Mouse (Mus musculus): ENCODE data around the gene Slc2a8.

The Slc2a8 gene

DNA sequence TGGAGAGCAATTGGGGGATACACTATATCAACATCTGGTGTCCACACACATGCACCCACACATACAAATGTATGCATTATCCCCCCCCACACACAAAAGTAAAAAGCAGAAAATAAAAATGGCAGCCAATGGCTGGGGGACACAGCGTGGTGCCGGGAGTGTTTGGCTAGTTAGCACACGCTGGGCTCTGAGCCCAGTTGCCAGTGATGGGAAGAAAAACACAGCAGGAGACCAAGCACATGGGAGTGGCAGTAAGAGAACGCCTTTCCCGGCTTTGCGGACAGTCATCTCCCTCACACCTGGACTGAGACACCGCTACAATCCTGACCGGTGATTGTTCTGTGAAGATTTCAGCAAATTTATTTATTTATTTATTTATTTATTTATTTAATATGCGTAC is 10.6 kb downstream of the Slc2a8 start:
- DNase-seq (ENCODE audit: low spot score in 2 of 2), result no peak

DNA sequence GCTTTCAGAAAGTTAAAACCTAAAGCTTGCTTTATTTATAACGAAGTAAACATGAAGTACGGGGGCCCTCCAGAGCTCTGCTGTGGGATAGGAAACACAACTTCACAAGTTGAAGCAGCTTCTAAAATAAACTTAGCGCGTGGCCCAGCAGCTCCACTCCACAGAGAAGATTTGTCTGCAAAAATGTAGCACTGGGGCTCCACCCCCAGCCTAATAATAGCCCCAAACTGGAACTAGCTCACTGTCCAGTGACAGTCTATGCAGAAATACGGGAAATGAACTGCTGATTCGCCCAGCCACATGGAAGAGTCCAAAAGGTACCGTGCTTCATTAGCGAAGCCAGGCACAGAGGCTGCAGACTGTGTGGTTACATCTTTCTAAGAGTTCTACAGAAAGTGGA is 12.6 kb downstream of the Slc2a8 start:
- DNase-seq (ENCODE audit: low spot score in 2 of 2), result peak in 1 of 2 experiments; percentile 66

DNA sequence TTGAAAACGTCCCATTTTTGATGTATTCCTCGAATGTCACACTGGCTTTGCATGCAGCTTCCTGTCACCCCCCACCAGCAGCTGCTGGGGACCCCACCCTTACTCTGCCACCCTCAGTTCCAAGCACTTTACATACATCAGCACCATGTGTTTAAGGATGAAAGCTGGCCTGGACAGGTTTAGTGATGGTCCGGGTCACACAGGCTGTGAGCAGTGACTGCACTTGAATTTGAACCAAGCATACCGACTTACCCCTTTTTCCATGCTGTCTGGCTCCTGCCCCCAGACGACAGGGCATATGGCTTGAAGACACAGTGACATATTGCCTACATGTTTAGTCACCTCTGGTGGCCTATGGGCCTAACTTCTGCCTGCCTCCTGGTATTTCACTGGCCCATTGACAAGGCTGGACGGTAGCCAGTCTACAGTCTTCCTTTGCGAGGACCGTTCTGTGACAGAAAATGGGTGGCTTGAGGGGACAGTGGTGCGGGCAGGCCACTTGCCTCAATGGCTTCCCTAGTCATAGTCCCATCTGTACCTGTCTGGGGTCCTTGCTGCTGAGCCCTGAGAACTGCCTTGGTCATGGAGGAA is 13.8 kb downstream of the Slc2a8 start:
- DNase-seq (ENCODE audit: low spot score in 2 of 2), result no peak

DNA sequence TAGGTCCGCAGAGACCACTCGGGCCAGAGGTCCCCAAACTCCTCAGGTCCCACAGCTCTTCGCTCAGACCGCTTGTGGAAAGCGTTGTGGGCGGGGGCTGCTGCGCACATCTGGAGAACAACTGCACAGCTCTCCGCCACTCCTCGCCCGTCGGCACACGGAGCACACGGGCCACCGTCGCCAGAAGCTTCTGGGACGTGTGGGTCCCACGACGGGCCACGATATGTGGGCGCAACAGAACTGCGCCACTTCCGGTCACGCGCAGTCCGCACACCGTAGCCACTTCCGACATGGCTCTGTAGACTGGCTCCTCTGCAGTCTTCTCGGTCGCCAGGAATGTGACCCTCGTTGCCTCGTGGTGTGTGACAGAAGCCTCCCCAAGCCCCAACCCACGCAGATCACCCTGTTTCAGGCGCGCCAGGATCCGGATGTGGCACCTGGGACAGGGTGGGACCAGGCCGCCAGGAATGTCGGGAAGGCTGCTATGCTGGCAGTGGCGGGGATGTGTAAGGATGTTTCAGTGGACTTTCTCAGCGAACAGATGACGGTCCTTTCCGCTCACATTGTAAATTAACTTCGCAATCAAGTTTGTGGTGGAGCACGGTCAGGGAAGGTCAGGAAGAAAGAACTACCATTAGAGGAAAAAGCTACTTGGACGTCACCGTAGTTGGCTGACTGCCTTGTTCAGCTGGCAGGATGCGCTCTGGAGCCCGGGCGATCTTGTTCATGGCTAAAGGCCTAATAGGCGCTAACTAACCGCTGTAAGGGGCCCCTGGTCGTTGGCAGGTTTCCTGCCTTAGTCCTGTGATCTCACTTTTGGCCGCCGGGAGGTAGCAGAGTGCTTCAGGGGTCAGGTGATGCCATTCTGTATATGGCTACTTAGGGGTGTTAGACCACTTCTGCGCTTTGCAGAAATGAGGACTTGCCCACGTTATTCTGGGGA is 14.9 kb downstream of the Slc2a8 start:
- DNase-seq (ENCODE audit: low spot score in 2 of 2), result peak; percentile 86 to 93

DNA sequence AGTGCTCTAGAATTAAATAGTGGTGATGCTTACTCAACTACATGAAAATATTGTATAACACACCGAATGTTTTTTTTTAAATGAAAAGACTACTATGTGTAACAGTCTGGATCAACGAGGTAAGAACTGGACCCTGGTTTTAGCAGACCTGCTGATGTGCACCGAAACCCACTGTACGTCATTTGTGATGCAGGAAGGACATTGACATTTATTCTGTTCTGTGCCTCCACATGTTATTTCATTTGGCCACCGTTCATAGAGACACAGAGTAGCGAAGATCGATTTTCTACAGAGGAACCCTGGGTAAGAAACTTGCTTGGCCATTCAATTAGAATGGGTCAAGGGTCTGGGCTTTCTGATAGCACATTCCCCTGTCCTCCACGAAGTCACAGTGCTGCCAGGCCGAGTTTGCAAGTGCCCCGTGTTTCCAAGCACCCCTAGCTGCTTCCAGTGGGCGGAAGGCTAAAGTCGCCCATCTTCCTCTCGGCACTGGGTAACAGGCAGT is 15.6 kb downstream of the Slc2a8 start:
- no peak for DNase-seq (ENCODE audit: low spot score in 2 of 2)

DNA sequence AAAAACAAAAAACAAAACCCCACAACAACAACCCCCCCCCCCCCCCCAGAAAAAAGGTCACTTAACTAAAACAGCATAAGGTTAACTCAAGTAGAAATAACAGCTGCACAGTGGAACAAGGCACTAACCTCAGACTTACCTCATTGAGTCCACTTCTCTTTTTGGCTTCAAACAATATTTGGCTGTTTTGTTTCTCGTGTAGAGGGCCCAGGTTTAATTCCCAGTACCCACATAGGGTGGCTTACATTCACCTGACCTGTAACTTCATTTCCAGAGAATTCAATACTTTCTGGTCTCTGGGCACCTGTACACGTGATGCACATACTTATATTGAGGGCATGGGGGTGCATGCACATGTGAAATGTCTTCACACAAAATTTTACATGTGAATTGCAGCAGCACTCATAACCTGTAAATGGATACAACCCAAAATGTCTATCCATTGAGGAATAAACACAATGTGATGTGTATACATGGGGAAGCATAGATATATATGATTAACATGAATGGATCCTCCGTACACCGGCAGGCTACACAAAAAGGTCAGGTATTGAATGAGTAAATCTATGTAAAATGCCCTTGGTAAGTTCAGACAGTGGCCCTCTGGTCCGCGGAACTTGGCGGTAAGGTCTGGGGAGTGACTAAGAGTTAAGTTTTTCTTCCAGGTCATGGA is 16.2 kb downstream of the Slc2a8 start:
- no peak for DNase-seq (ENCODE audit: low spot score in 2 of 2)

DNA sequence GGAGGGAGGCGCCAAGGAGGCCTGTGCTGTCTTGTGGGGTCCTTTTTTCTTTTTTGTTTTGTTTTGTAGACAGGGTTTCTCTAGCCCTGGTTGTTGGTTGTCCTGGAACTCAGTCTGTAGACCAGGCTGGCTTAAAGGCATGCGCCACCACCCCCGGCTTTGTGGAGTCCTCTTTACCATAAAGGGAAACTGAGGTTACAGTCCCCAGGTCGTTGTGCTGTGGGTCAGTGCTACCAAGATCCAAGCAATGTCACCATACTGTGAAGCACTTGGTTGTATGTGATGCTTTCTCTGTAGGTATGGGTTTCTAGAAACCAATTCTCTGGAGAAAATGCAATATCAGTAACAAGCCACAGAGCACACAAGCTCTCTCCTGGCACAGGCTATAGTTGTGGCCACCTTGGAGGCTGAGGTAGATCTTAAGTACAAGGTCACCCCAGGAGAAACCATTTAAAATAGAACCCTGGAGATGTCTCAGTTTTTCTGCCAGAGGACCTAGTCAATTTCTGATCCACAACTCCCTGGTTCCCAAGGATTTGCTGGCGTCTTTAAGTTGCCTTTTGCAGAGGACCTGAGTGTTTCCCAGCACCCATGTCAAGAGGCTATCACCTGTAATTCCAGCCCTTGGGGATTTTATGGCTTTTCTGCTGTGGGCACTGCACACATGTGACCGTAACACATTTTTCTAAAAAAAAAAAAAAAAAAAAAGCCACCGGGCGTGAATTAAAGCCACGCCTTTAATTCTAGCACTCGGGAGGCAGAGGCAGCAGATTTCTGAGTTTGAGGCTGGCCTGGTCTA is 17.0 kb downstream of the Slc2a8 start:
- DNase-seq (ENCODE audit: low spot score in 2 of 2), result no peak

DNA sequence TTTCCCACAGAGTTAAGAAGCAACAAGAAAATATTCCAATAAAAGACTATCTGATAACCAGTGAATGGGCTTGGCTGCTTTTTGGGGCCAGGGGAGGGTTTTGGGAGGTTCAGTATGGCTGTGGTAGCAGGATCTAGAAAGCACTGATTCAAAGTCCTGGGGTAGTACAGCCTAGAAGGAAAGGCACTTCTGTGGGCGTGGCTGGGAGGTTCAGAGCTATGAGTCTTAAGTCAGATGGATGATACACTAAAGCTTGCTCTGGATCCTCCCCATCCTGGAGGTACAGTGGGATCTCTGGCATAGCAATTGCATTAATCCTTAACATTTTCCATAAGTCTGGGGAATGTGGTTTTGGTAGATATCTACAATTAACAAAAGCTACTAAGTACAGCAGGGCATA is 17.9 kb downstream of the Slc2a8 start:
- DNase-seq (ENCODE audit: low spot score in 2 of 2), result no peak

DNA sequence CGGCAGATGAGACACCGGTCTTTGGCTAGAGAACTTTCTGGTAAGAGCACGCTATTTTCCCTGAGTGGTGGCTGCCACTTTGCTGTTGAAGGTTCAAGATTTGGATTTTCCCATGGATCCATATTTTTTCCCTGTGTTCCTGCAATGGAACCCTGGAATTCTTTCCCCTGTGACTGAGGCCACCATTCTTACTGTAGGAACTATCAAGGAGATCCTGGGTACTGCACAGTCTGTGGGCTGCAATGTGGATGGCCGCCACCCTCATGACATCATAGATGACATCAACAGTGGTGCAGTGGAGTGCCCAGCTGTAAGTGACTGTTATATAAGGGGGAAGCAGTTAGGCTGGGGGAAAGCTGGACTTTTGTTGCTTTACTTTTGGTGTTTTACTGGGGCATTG is 18.3 kb downstream of the Slc2a8 start:
- DNase-seq (ENCODE audit: low spot score in 2 of 2), result no peak

DNA sequence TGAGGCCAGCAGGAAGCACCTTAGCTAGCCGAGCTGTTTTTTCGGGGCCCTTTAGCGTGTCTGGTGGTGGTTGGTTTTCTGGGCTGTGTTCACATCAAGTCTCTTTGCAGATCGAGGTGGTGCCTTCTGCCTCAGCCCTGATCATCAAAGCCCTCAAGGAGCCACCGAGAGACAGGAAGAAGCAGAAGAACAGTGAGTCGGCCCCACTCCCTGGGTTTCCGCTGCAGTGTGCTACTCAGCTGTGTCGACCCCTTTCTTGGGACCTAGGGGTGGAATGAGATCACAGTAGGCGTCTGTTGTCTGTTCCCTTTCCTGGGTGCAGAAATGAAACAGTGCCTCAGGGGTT is 19.0 kb downstream of the Slc2a8 start:
- DNase-seq (ENCODE audit: low spot score in 2 of 2), result no peak

DNA sequence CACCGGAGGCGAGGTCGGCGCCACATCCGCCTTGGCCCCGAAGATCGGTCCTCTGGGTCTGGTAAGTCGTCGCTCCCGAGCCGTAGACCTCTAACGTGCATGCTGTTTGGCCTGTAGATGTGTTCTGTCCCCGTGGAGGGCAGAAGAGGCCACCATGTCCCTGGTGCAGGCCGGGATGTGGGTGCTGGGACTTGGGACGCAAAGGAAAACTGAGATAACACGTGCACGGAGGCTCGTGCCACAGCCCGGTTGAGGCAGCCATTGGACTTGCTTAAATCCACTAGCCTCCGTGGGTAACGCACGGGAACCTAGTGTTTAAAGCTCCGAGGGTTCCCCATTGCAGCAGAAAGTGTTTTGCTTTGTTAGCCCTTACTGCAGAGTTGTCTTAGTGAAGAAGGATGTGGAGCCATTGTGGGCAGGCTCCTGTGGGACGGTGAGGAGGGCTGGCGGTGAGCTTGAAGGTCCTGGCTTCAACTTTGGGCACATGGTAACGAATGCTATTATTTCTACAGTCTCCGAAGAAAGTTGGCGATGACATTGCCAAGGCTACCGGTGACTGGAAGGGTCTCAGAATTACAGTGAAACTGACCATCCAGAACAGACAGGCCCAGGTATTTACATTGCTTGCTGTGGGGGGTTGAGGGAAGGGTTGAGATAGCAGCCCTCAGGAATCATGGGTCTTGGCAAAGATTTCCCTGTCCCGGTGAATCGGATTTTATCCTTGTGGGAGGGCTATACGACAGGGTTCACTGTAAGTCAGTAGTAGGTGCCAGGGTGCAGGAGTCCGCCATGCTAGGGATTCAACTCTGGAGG is 19.6 kb downstream of the Slc2a8 start:
- DNase-seq (ENCODE audit: low spot score in 2 of 2), result no peak

DNA sequence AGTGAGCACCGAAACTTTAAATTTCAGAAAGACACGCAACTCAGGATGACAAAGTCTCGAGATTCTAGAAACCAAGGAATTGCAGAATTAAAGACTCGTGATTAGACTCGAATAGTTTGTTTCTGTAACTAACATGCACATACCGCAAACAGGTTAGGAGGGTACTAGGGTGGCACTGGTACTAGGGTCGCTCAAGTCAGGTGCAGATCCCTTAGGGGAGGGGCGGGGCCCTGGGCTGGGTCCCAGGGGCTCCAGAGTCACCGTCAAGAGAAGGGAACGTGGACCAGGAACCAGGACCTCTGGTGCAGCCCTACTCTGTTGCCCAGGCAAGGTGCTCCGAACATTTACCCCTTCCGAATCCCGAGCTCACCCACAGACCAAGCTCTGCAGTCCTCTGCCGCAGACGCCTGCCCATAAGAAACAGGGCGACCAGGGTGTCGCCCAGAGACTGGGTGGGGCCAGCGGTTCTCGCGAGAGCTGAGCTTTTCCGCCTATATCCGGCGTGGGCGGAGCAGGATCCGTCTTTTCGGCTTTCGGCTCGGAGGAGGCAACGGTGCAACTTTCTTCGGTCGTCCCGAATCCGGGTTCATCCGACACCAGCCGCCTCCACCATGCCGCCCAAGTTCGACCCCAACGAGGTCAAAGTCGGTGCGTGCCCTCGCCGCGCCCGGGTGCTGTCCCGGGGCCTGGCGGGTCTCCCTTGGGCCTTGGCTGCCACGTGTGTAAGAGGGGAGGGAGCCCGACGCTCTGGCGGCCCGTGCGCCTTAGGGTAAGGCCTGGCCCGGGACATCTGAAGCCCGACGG is 20.5 kb downstream of the Slc2a8 start, which contains the start of the genes Rpl12 and Lrsam1:
Rpl12 (plus strand) TSS at position 368 of the 804 bp plus-strand sequence.
Lrsam1 (minus strand) TSS at position 423 of the 804 bp plus-strand sequence.
- peak; percentile 94 to 95 for DNase-seq (ENCODE audit: low spot score in 2 of 2)

DNA sequence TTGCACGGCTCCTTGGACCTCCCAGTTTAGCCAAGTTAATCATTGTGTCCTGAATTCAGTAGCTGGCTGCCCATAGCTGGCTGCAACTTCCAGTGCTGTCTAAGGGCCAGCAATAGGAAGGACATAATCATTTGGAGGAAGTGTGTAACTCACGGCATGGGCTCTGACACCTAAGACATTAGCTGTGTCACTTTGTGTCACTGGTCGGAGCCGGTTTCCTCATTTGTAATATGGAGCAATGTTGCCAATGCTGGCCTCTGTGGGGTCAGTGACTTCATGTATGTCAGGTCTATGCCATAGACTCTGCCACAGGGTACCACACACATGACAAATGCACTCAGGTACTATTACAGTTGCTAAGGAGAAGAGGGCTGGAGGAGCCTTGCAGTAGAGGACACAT is 21.6 kb downstream of the Slc2a8 start:
- no peak for DNase-seq (ENCODE audit: low spot score in 2 of 2)

DNA sequence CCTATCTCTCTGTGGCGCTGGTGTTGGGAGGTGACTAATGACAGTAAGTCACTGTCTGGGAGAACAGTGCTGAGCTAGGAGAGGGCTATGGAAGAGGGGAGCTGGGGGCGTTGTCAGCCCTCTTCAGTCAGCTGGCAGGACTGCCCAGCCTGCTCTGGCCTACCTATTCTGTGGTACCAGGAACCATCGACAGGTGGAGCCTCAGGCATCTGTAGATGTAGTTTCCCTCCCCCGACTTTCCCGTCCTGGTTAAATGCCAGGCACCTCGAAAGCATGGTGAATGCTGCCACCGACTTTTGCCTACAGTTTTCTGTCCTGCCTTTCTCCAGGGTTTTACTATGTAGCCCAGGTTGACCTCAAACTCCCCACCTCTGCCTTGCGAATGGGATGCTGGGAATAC is 24.5 kb downstream of the Slc2a8 start:
- DNase-seq (ENCODE audit: low spot score in 2 of 2), result no peak

DNA sequence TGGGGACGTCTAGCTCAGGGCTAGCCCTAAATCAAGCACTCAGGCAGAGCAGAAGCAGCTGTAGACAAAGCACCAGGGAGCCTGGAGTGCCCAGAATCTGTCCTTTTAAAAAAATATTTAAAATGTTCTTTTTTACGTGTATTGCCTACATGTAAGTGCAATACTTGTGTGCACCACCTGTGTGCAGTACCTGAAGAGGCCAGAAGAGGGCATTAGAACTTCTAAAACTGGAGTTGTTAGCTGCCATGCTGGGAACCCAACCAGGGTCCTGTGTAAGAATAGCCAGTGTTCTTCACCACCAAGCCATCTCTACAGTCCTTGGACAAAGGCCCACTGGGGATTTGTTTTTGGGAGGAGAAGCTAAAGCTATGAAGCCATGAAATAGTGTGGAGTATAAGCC is 27.3 kb downstream of the Slc2a8 start:
- no peak for DNase-seq (ENCODE audit: low spot score in 2 of 2)

DNA sequence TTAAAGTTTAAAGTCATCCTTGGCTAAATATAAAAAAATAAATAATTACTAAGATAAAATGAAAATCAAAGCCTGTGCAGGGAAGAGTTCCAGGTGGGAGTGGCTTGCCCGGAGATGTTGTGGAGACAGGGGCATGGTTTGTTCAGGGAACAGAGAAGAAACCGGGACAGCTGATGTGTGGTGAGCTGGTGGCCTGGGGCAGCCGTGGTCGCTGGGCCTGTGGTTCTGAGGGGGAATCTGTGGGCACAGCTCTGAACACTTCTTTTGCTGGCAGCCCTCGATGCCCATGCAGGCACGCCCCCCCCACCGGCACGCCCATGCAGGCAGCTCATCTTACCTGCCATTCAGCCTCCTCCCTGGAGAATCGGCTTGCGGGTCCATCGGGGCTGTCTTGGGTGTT is 34.4 kb downstream of the Slc2a8 start:
- no peak for DNase-seq (ENCODE audit: low spot score in 2 of 2)

DNA sequence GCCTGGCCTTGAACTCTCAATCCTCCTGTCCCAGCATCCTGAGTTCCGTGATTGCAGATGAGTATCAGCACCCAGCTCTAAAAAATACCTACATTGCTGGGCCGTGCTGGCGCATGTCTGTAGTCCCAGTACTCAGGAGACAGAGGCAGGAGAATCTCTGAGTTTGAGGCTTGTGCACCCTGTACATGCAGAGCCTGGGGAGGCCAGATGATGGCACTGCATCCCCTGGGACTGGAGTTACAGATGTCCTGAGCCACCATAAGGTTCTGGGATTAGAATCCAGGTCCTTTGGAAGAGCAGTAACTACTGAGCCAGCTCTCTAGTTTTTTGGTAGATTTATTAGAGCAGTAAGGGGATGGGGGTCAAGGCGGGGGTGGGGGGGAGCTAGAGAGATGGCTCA is 41.4 kb downstream of the Slc2a8 start:
- DNase-seq (ENCODE audit: low spot score in 2 of 2), result no peak

DNA sequence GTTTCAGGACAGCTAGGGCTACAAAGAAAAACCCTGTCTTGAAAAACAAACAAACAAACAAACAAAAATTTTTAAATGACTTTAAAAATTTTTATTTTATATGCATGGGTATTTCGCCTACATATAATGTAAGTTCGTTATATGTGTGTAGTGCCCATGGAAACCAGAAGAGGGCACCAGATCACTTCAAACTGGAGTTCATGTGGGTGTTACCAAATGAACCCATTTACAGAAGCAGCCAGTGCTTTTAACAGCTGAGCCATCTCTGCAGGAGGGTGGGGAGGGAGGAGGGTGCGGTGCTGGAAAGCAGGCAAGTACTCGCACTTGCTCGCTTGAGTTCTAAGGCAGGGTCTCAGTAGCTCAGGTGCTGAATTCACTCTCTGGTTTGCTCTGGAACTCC is 42.5 kb downstream of the Slc2a8 start:
- peak in 1 of 2 experiments; percentile 62 for DNase-seq (ENCODE audit: low spot score in 2 of 2)

DNA sequence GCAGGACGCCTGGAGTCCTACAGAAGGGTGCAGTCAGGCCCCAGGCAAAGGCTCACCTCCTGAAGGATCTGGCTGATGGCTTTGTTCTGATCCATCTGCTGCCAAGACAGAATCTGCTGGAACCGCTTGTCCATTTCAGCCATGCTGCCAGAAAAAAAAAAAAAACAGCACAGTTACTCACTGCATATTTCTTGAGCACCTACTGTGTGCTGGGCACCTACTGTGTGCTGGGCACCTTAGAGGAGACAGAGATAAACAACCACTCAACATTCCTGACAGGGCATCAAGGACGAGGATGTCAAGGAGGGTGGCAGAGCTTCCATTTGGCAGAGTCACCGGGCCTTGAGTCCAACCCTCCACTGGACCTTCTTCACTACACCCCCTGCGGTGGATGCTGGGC is 43.1 kb downstream of the Slc2a8 start:
- DNase-seq (ENCODE audit: low spot score in 2 of 2), result no peak

DNA sequence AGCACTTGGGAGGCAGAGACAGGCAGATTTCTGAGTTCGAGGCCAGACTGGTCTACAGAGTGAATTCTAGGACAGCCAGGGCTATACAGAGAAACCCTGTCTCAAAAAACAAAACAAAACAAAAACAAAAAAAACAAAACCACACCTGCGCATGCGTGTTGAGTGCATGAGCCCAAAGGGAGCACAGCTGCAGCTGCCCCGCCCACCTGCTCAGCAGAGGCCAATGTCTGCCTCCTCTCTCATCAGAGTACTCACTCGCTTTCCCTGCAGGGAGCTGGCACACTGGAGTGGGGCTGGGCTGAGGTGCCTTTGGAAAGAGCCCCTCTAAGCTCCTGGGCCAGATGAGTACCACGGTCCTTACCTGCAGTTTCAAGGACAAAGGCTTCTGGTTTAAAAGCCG is 50.2 kb downstream of the Slc2a8 start:
- DNase-seq (ENCODE audit: low spot score in 2 of 2), result no peak
